Mouse (Mus musculus): ENCODE data around the gene Rnf2.

GRCm38 (mm10) chr1:151549794-151550193 is 49.0 kb upstream of the Rnf2 start:
- TF ChIP-seq MYOG (IDR thresholded peaks at IDR 0.05; ENCODE audit: control insufficient read depth in 1 of 3, insufficient read depth in 1 of 3, insufficient read length in 2 of 3, low read depth in 2 of 3), result no peak
- TF ChIP-seq POLR2A (IDR thresholded peaks at IDR 0.05; ENCODE audit: insufficient read length, low read depth), result no peak
- no peak for TF ChIP-seq USF1 (IDR thresholded peaks at IDR 0.05; ENCODE audit: low read depth)
- no peak for TF ChIP-seq TCF12 (IDR thresholded peaks at IDR 0.05; ENCODE audit: insufficient read depth, poor library complexity, severe bottlenecking)
- no peak for TF ChIP-seq SRF (IDR thresholded peaks at IDR 0.05; ENCODE audit: control insufficient read depth, insufficient read length, low read depth)
- no peak for TF ChIP-seq MYOD1 (IDR thresholded peaks at IDR 0.05; ENCODE audit: control insufficient read depth in 1 of 3, insufficient read length in 2 of 3, low read depth in 2 of 3)
- TF ChIP-seq MAX (IDR thresholded peaks at IDR 0.05; ENCODE audit: low read depth), result no peak
- no peak for TF ChIP-seq CEBPB (IDR thresholded peaks at IDR 0.05; ENCODE audit: insufficient read depth, poor library complexity, severe bottlenecking)
- no peak for TF ChIP-seq E2F4 (IDR thresholded peaks at IDR 0.05; ENCODE audit: insufficient read depth)
- TF ChIP-seq POLR2AphosphoS2 (IDR thresholded peaks at IDR 0.05; ENCODE audit: insufficient read length, low read depth), result no peak
- no peak for TF ChIP-seq REST (IDR thresholded peaks at IDR 0.05; ENCODE audit: insufficient read depth, insufficient read length)

Measured in myocyte (in vitro differentiated cells).